Mouse (Mus musculus): ENCODE measurements around the gene Ntrk2. TPM values are rescaled to one million over a fixed set of nuclear protein-coding genes. Genes with fewer than 3 reads are reported as not detected.
A peak's percentile ranks its signal among the peaks of the same experiment; 100 is the strongest.

Ntrk2 gene
- polyA plus RNA-seq, 1 experiment from 2014 or later, result 35.8 TPM

- H3K4me3 ChIP-seq (ENCODE audit: low read depth, low read length), result no peak overlapping the region
- H3K9ac ChIP-seq (ENCODE audit: low read length), result no peak overlapping the region
- no peaks in the 10 kb centered on the region for H3K27me3 ChIP-seq (ENCODE audit: control insufficient read depth, insufficient read depth, low read length)
- ATAC-seq (ENCODE audit: low FRiP score), result no peak
- peaks cover 9% of the 10 kb centered on the region for H3K4me1 ChIP-seq (ENCODE audit: control insufficient read depth, insufficient read depth, low read length)
- no peaks in the 10 kb centered on the region; the same call in none of the 2 replicates for H3K9me3 ChIP-seq (ENCODE audit: control insufficient read depth, low read length)
- no peak for DNase-seq (ENCODE audit: low spot score, missing footprints)
- no peaks in the 10 kb centered on the region for H3K36me3 ChIP-seq (ENCODE audit: control insufficient read depth, insufficient read depth, low read length)
- no peak overlapping the region for H3K4me2 ChIP-seq
- no peak overlapping the region for H3K27ac ChIP-seq (ENCODE audit: low read depth, low read length)
- WGBS, result 51% methylated on average over 4 of the region's 4 CpGs
Measured at GRCm38 (mm10) chr13:58831999-58832398, 25.6 kb downstream of the Ntrk2 start.

GRCm38 (mm10) chr13:58834726-58835125 lies 28.4 kb downstream of the Ntrk2 start:
- WGBS, result 79% methylated on average over 4 of the region's 4 CpGs
- Histone ChIP-seq H3K27ac (ENCODE audit: low read depth, low read length) (no peak overlapping the region), H3K9me3 (ENCODE audit: control insufficient read depth, low read length) (no peaks in the 10 kb centered on the region), H3K9ac (ENCODE audit: low read length) (no peak overlapping the region), H3K4me2 (no peak overlapping the region), H3K27me3 (ENCODE audit: control insufficient read depth, insufficient read depth, low read length) (no peaks in the 10 kb centered on the region), H3K4me3 (ENCODE audit: low read depth, low read length) (no peak overlapping the region), H3K4me1 (ENCODE audit: control insufficient read depth, insufficient read depth, low read length) (peaks cover 7% of the 10 kb centered on the region), H3K36me3 (ENCODE audit: control insufficient read depth, insufficient read depth, low read length) (no peaks in the 10 kb centered on the region)
- ATAC-seq (ENCODE audit: low FRiP score) (no peak), DNase-seq (ENCODE audit: low spot score, missing footprints) (no peak)

- WGBS, result 91% methylated on average over 1 of the region's 1 CpGs
Measured at GRCm38 (mm10) chr13:58836891-58837290, 30.5 kb downstream of the Ntrk2 start.

GRCm38 (mm10) chr13:58838110-58838509 lies 31.7 kb downstream of the Ntrk2 start:
- Histone ChIP-seq H3K4me2 (no peak overlapping the region), H3K27me3 (ENCODE audit: control insufficient read depth, insufficient read depth, low read length) (no peaks in the 10 kb centered on the region), H3K4me1 (ENCODE audit: control insufficient read depth, insufficient read depth, low read length) (no peaks in the 10 kb centered on the region), H3K36me3 (ENCODE audit: control insufficient read depth, insufficient read depth, low read length) (no peaks in the 10 kb centered on the region), H3K9me3 (ENCODE audit: control insufficient read depth, low read length) (no peaks in the 10 kb centered on the region), H3K27ac (ENCODE audit: low read depth, low read length) (no peak overlapping the region), H3K4me3 (ENCODE audit: low read depth, low read length) (no peak overlapping the region), H3K9ac (ENCODE audit: low read length) (no peak overlapping the region)
- ATAC-seq (ENCODE audit: low FRiP score), result no peak
- DNase-seq (ENCODE audit: low spot score, missing footprints), result no peak
- WGBS, result 92% methylated on average over 8 of the region's 8 CpGs

More at GRCm38 (mm10) chr13:58836891-58837290, 30.5 kb downstream of the Ntrk2 start:
- H3K36me3 ChIP-seq (ENCODE audit: control insufficient read depth, insufficient read depth, low read length), result no peaks in the 10 kb centered on the region
- no peak overlapping the region for H3K9ac ChIP-seq (ENCODE audit: low read length)
- peaks cover 3% of the 10 kb centered on the region for H3K4me1 ChIP-seq (ENCODE audit: control insufficient read depth, insufficient read depth, low read length)
- H3K27ac ChIP-seq (ENCODE audit: low read depth, low read length), result no peak overlapping the region
- no peak overlapping the region for H3K4me2 ChIP-seq
- ATAC-seq (ENCODE audit: low FRiP score) (no peak), DNase-seq (ENCODE audit: low spot score, missing footprints) (no peak)
- no peaks in the 10 kb centered on the region for H3K9me3 ChIP-seq (ENCODE audit: control insufficient read depth, low read length)
- no peaks in the 10 kb centered on the region for H3K27me3 ChIP-seq (ENCODE audit: control insufficient read depth, insufficient read depth, low read length)
- no peak overlapping the region for H3K4me3 ChIP-seq (ENCODE audit: low read depth, low read length)

- H3K4me3 ChIP-seq (ENCODE audit: low read depth, low read length), result no peak overlapping the region
- H3K27ac ChIP-seq (ENCODE audit: low read depth, low read length), result no peak overlapping the region
- ATAC-seq (ENCODE audit: low FRiP score), result peak; percentile 48; the same call in 1 of the 2 replicates
- peak; percentile 54 for DNase-seq (ENCODE audit: low spot score, missing footprints)
- H3K4me1 ChIP-seq (ENCODE audit: control insufficient read depth, insufficient read depth, low read length), result peaks cover 7% of the 10 kb centered on the region
- no peaks in the 10 kb centered on the region for H3K36me3 ChIP-seq (ENCODE audit: control insufficient read depth, insufficient read depth, low read length)
- no peaks in the 10 kb centered on the region for H3K27me3 ChIP-seq (ENCODE audit: control insufficient read depth, insufficient read depth, low read length)
- H3K9me3 ChIP-seq (ENCODE audit: control insufficient read depth, low read length), result no peaks in the 10 kb centered on the region
- no peak overlapping the region for H3K4me2 ChIP-seq
- WGBS, result 32% methylated on average over 7 of the region's 7 CpGs
- H3K9ac ChIP-seq (ENCODE audit: low read length), result no peak overlapping the region
Measured at GRCm38 (mm10) chr13:58840731-58841359, 34.5 kb downstream of the Ntrk2 start.

- WGBS, result 92% methylated on average over 9 of the region's 9 CpGs
- ATAC-seq (ENCODE audit: low FRiP score), result no peak
- H3K36me3 ChIP-seq (ENCODE audit: control insufficient read depth, insufficient read depth, low read length), result peaks cover 2% of the 10 kb centered on the region; the same call in 1 of the 2 replicates
- H3K9me3 ChIP-seq (ENCODE audit: control insufficient read depth, low read length), result peaks cover 3% of the 10 kb centered on the region; the same call in 1 of the 2 replicates
- no peak overlapping the region for H3K27ac ChIP-seq (ENCODE audit: low read depth, low read length)
- no peak overlapping the region for H3K4me2 ChIP-seq
- H3K4me1 ChIP-seq (ENCODE audit: control insufficient read depth, insufficient read depth, low read length), result peaks cover 9% of the 10 kb centered on the region
- H3K9ac ChIP-seq (ENCODE audit: low read length), result no peak overlapping the region
- no peaks in the 10 kb centered on the region for H3K27me3 ChIP-seq (ENCODE audit: control insufficient read depth, insufficient read depth, low read length)
- no peak overlapping the region for H3K4me3 ChIP-seq (ENCODE audit: low read depth, low read length)
- DNase-seq (ENCODE audit: low spot score, missing footprints), result no peak
Measured at GRCm38 (mm10) chr13:58843826-58844225, 37.5 kb downstream of the Ntrk2 start.

GRCm38 (mm10) chr13:58848578-58848977 lies 42.2 kb downstream of the Ntrk2 start:
- Histone ChIP-seq H3K4me2 (no peak overlapping the region), H3K27ac (ENCODE audit: low read depth, low read length) (no peak overlapping the region), H3K4me3 (ENCODE audit: low read depth, low read length) (no peak overlapping the region), H3K36me3 (ENCODE audit: control insufficient read depth, insufficient read depth, low read length) (peaks cover 2% of the 10 kb centered on the region; the same call in 1 of the 2 replicates), H3K9ac (ENCODE audit: low read length) (no peak overlapping the region), H3K9me3 (ENCODE audit: control insufficient read depth, low read length) (peaks cover 3% of the 10 kb centered on the region; the same call in 1 of the 2 replicates), H3K27me3 (ENCODE audit: control insufficient read depth, insufficient read depth, low read length) (no peaks in the 10 kb centered on the region), H3K4me1 (ENCODE audit: control insufficient read depth, insufficient read depth, low read length) (peaks cover 9% of the 10 kb centered on the region)
- ATAC-seq (ENCODE audit: low FRiP score), result no peak
- DNase-seq (ENCODE audit: low spot score, missing footprints), result no peak
- 87% methylated on average over 4 of the region's 4 CpGs for WGBS

GRCm38 (mm10) chr13:58853685-58854084 lies 47.3 kb downstream of the Ntrk2 start:
- Histone ChIP-seq H3K4me1 (ENCODE audit: control insufficient read depth, insufficient read depth, low read length) (no peaks in the 10 kb centered on the region), H3K27ac (ENCODE audit: low read depth, low read length) (no peak overlapping the region), H3K4me2 (no peak overlapping the region), H3K36me3 (ENCODE audit: control insufficient read depth, insufficient read depth, low read length) (peaks cover under 1% of the 10 kb centered on the region; the same call in 1 of the 2 replicates), H3K4me3 (ENCODE audit: low read depth, low read length) (no peak overlapping the region), H3K9me3 (ENCODE audit: control insufficient read depth, low read length) (peaks cover 2% of the 10 kb centered on the region; the same call in 1 of the 2 replicates), H3K9ac (ENCODE audit: low read length) (no peak overlapping the region), H3K27me3 (ENCODE audit: control insufficient read depth, insufficient read depth, low read length) (no peaks in the 10 kb centered on the region)
- DNase-seq (ENCODE audit: low spot score, missing footprints) (no peak), ATAC-seq (ENCODE audit: low FRiP score) (no peak)
- 91% methylated on average over 6 of the region's 6 CpGs for WGBS

- H3K36me3 ChIP-seq (ENCODE audit: control insufficient read depth, insufficient read depth, low read length), result no peaks in the 10 kb centered on the region
- no peaks in the 10 kb centered on the region for H3K27me3 ChIP-seq (ENCODE audit: control insufficient read depth, insufficient read depth, low read length)
- H3K9me3 ChIP-seq (ENCODE audit: control insufficient read depth, low read length), result no peaks in the 10 kb centered on the region
- H3K4me3 ChIP-seq (ENCODE audit: low read depth, low read length), result no peak overlapping the region
- DNase-seq (ENCODE audit: low spot score, missing footprints) (no peak), ATAC-seq (ENCODE audit: low FRiP score) (no peak)
- no peaks in the 10 kb centered on the region for H3K4me1 ChIP-seq (ENCODE audit: control insufficient read depth, insufficient read depth, low read length)
- no peak overlapping the region for H3K27ac ChIP-seq (ENCODE audit: low read depth, low read length)
- whole genome bisulfite sequencing, result 92% methylated on average over 10 of the region's 10 CpGs
- no peak overlapping the region for H3K4me2 ChIP-seq
- no peak overlapping the region for H3K9ac ChIP-seq (ENCODE audit: low read length)
Measured at GRCm38 (mm10) chr13:58866239-58866638, 59.9 kb downstream of the Ntrk2 start.
